Mouse (Mus musculus): ENCODE data around the gene Pum1. TPM values are rescaled to one million over a fixed set of nuclear protein-coding genes. Genes with fewer than 3 reads are reported as not detected.

The Pum1 gene
- polyA plus RNA-seq, 1 experiment from 2014 or later, result 103 TPM

GRCm38 (mm10) chr4:130782492-130782891 is 119.4 kb downstream of the Pum1 start:
- Histone ChIP-seq H3K27ac (ENCODE audit: low read depth, low read length) (no peak overlapping the region), H3K9me3 (ENCODE audit: control insufficient read depth, low read length) (no peaks in the 10 kb centered on the region), H3K4me3 (ENCODE audit: low read depth, low read length) (no peak overlapping the region), H3K4me2 (no peak overlapping the region), H3K9ac (ENCODE audit: low read length) (no peak overlapping the region), H3K27me3 (ENCODE audit: control insufficient read depth, insufficient read depth, low read length) (no peaks in the 10 kb centered on the region), H3K36me3 (ENCODE audit: control insufficient read depth, insufficient read depth, low read length) (0 out of 2 replicates have a peak, but pooled peaks cover 2% of the 10 kb centered on the region), H3K4me1 (ENCODE audit: control insufficient read depth, insufficient read depth, low read length) (no peaks in the 10 kb centered on the region)
- ATAC-seq (ENCODE audit: low FRiP score), result no peak
- 88% methylated on average over 2 of the region's 2 CpGs for WGBS
- no peak for DNase-seq (ENCODE audit: low spot score, missing footprints)

- no peaks in the 10 kb centered on the region for H3K27me3 ChIP-seq (ENCODE audit: control insufficient read depth, insufficient read depth, low read length)
- no peaks in the 10 kb centered on the region for H3K4me1 ChIP-seq (ENCODE audit: control insufficient read depth, insufficient read depth, low read length)
- H3K9ac ChIP-seq (ENCODE audit: low read length), result no peak overlapping the region
- no peak overlapping the region for H3K4me2 ChIP-seq
- ATAC-seq (ENCODE audit: low FRiP score) (0 out of 2 replicates have a peak, but pooled peaks have one; percentile 30), DNase-seq (ENCODE audit: low spot score, missing footprints) (peak; percentile 90)
- H3K9me3 ChIP-seq (ENCODE audit: control insufficient read depth, low read length), result no peaks in the 10 kb centered on the region
- no peak overlapping the region for H3K4me3 ChIP-seq (ENCODE audit: low read depth, low read length)
- H3K36me3 ChIP-seq (ENCODE audit: control insufficient read depth, insufficient read depth, low read length), result 0 out of 2 replicates have a peak, but pooled peaks cover 2% of the 10 kb centered on the region
- H3K27ac ChIP-seq (ENCODE audit: low read depth, low read length), result no peak overlapping the region
- WGBS, result 28% methylated on average over 4 of the region's 4 CpGs
Measured at GRCm38 (mm10) chr4:130784755-130785154, 121.6 kb downstream of the Pum1 start.

GRCm38 (mm10) chr4:130787530-130787929 is 124.4 kb downstream of the Pum1 start:
- WGBS, result 82% methylated on average over 5 of the region's 5 CpGs
- no peak for ATAC-seq (ENCODE audit: low FRiP score)
- DNase-seq (ENCODE audit: low spot score, missing footprints), result no peak
- peaks cover 13% of the 10 kb centered on the region for H3K27me3 ChIP-seq (ENCODE audit: control insufficient read depth, insufficient read depth, low read length)
- H3K36me3 ChIP-seq (ENCODE audit: control insufficient read depth, insufficient read depth, low read length), result no peaks in the 10 kb centered on the region
- H3K9me3 ChIP-seq (ENCODE audit: control insufficient read depth, low read length), result no peaks in the 10 kb centered on the region
- H3K27ac ChIP-seq (ENCODE audit: low read depth, low read length), result no peak overlapping the region
- H3K4me1 ChIP-seq (ENCODE audit: control insufficient read depth, insufficient read depth, low read length), result peaks cover 4% of the 10 kb centered on the region; the same call in 1 of the 2 replicates
- no peak overlapping the region for H3K4me2 ChIP-seq
- H3K9ac ChIP-seq (ENCODE audit: low read length), result no peak overlapping the region
- H3K4me3 ChIP-seq (ENCODE audit: low read depth, low read length), result no peak overlapping the region

- no peak overlapping the region for H3K27ac ChIP-seq (ENCODE audit: low read depth, low read length)
- no peak overlapping the region for H3K4me2 ChIP-seq
- no peak overlapping the region for H3K4me3 ChIP-seq (ENCODE audit: low read depth, low read length)
- ATAC-seq (ENCODE audit: low FRiP score) (peak; percentile 49), DNase-seq (ENCODE audit: low spot score, missing footprints) (peak; percentile 98)
- 9% methylated on average over 6 of the region's 6 CpGs for WGBS
- H3K9ac ChIP-seq (ENCODE audit: low read length), result no peak overlapping the region
- H3K36me3 ChIP-seq (ENCODE audit: control insufficient read depth, insufficient read depth, low read length), result no peaks in the 10 kb centered on the region
- peaks cover 13% of the 10 kb centered on the region for H3K27me3 ChIP-seq (ENCODE audit: control insufficient read depth, insufficient read depth, low read length)
- no peaks in the 10 kb centered on the region for H3K9me3 ChIP-seq (ENCODE audit: control insufficient read depth, low read length)
- H3K4me1 ChIP-seq (ENCODE audit: control insufficient read depth, insufficient read depth, low read length), result peaks cover 8% of the 10 kb centered on the region
Measured at GRCm38 (mm10) chr4:130790180-130790579, 127.1 kb downstream of the Pum1 start.

GRCm38 (mm10) chr4:130791811-130792375 is 128.8 kb downstream of the Pum1 start:
- H3K4me1 ChIP-seq (ENCODE audit: control insufficient read depth, insufficient read depth, low read length), result peaks cover 8% of the 10 kb centered on the region
- H3K36me3 ChIP-seq (ENCODE audit: control insufficient read depth, insufficient read depth, low read length), result no peaks in the 10 kb centered on the region
- 8% methylated on average over 18 of the region's 19 CpGs for WGBS
- H3K9ac ChIP-seq (ENCODE audit: low read length), result peak overlapping the region; percentile 98
- peak; percentile 57 for ATAC-seq (ENCODE audit: low FRiP score)
- H3K4me2 ChIP-seq, result peak overlapping the region; percentile 99
- peak overlapping the region; percentile 89 for H3K4me3 ChIP-seq (ENCODE audit: low read depth, low read length)
- H3K27ac ChIP-seq (ENCODE audit: low read depth, low read length), result peak overlapping the region; percentile 67; the same call in 1 of the 2 replicates
- peaks cover 13% of the 10 kb centered on the region for H3K27me3 ChIP-seq (ENCODE audit: control insufficient read depth, insufficient read depth, low read length)
- no peaks in the 10 kb centered on the region for H3K9me3 ChIP-seq (ENCODE audit: control insufficient read depth, low read length)
- DNase-seq (ENCODE audit: low spot score, missing footprints), result peak; percentile 94

GRCm38 (mm10) chr4:130792376-130793179 is 129.5 kb downstream of the Pum1 start, which contains the start of gene Sdc3:
Gene Sdc3, plus strand, starts transcription at chr4:130792537.
- Histone ChIP-seq H3K9me3 (ENCODE audit: control insufficient read depth, low read length) (no peaks in the 10 kb centered on the region), H3K4me1 (ENCODE audit: control insufficient read depth, insufficient read depth, low read length) (peaks cover 12% of the 10 kb centered on the region), H3K4me2 (peak within 1 kb of the TSS; percentile 99), H3K36me3 (ENCODE audit: control insufficient read depth, insufficient read depth, low read length) (no peaks in the 10 kb centered on the region), H3K27me3 (ENCODE audit: control insufficient read depth, insufficient read depth, low read length) (peaks cover 13% of the 10 kb centered on the region), H3K4me3 (ENCODE audit: low read depth, low read length) (peak within 1 kb of the TSS; percentile 89), H3K27ac (ENCODE audit: low read depth, low read length) (peak within 1 kb of the TSS; percentile 67), H3K9ac (ENCODE audit: low read length) (peak within 1 kb of the TSS; percentile 98)
- ATAC-seq (ENCODE audit: low FRiP score), result peak; percentile 55
- DNase-seq (ENCODE audit: low spot score, missing footprints), result peak; percentile 94
- WGBS, result 3% methylated on average over 79 of the region's 99 CpGs

GRCm38 (mm10) chr4:130793180-130793501 is 130.0 kb downstream of the Pum1 start:
- peaks cover 14% of the 10 kb centered on the region for H3K4me1 ChIP-seq (ENCODE audit: control insufficient read depth, insufficient read depth, low read length)
- no peaks in the 10 kb centered on the region for H3K9me3 ChIP-seq (ENCODE audit: control insufficient read depth, low read length)
- DNase-seq (ENCODE audit: low spot score, missing footprints) (no peak), ATAC-seq (ENCODE audit: low FRiP score) (no peak)
- H3K27ac ChIP-seq (ENCODE audit: low read depth, low read length), result no peak overlapping the region
- peak overlapping the region; percentile 98 for H3K9ac ChIP-seq (ENCODE audit: low read length)
- H3K4me2 ChIP-seq, result peak overlapping the region; percentile 99
- H3K36me3 ChIP-seq (ENCODE audit: control insufficient read depth, insufficient read depth, low read length), result no peaks in the 10 kb centered on the region
- WGBS, result 41% methylated on average over 7 of the region's 7 CpGs
- peak overlapping the region; percentile 89 for H3K4me3 ChIP-seq (ENCODE audit: low read depth, low read length)
- peaks cover 13% of the 10 kb centered on the region for H3K27me3 ChIP-seq (ENCODE audit: control insufficient read depth, insufficient read depth, low read length)

GRCm38 (mm10) chr4:130794771-130795170 is 131.7 kb downstream of the Pum1 start:
- Histone ChIP-seq H3K4me2 (no peak overlapping the region), H3K4me1 (ENCODE audit: control insufficient read depth, insufficient read depth, low read length) (peaks cover 14% of the 10 kb centered on the region), H3K4me3 (ENCODE audit: low read depth, low read length) (no peak overlapping the region), H3K9me3 (ENCODE audit: control insufficient read depth, low read length) (no peaks in the 10 kb centered on the region), H3K27ac (ENCODE audit: low read depth, low read length) (no peak overlapping the region), H3K36me3 (ENCODE audit: control insufficient read depth, insufficient read depth, low read length) (no peaks in the 10 kb centered on the region), H3K9ac (ENCODE audit: low read length) (no peak overlapping the region), H3K27me3 (ENCODE audit: control insufficient read depth, insufficient read depth, low read length) (peaks cover 13% of the 10 kb centered on the region)
- ATAC-seq (ENCODE audit: low FRiP score) (no peak), DNase-seq (ENCODE audit: low spot score, missing footprints) (no peak)
- WGBS, result 56% methylated on average over 4 of the region's 4 CpGs

GRCm38 (mm10) chr4:130795970-130796369 is 132.8 kb downstream of the Pum1 start:
- ATAC-seq (ENCODE audit: low FRiP score) (no peak), DNase-seq (ENCODE audit: low spot score, missing footprints) (no peak)
- peaks cover 14% of the 10 kb centered on the region for H3K4me1 ChIP-seq (ENCODE audit: control insufficient read depth, insufficient read depth, low read length)
- no peak overlapping the region for H3K4me3 ChIP-seq (ENCODE audit: low read depth, low read length)
- 86% methylated on average over 6 of the region's 6 CpGs for WGBS
- no peak overlapping the region for H3K9ac ChIP-seq (ENCODE audit: low read length)
- no peak overlapping the region for H3K4me2 ChIP-seq
- no peaks in the 10 kb centered on the region for H3K9me3 ChIP-seq (ENCODE audit: control insufficient read depth, low read length)
- no peaks in the 10 kb centered on the region for H3K36me3 ChIP-seq (ENCODE audit: control insufficient read depth, insufficient read depth, low read length)
- no peak overlapping the region for H3K27ac ChIP-seq (ENCODE audit: low read depth, low read length)
- peaks cover 11% of the 10 kb centered on the region for H3K27me3 ChIP-seq (ENCODE audit: control insufficient read depth, insufficient read depth, low read length)

All from midbrain, embryonic 11.5 days (tissue).